Mouse (Mus musculus) common myeloid progenitor, adult 5-6 weeks (primary cell): Measurements from ENCODE around the gene Cbfa2t3. TPM values are rescaled to one million over a fixed set of nuclear protein-coding genes. Genes with fewer than 3 reads are reported as not detected.

Experiments used
- ATAC-seq: replicated peaks from 2 replicates; pipeline ENCODE4 v1.8.0; 2016; ENCODE audit warnings: low read depth, mild to moderate bottlenecking, moderate TSS enrichment, inconsistent platforms; ENCODE audit not compliant: poor library complexity, severe bottlenecking
- total RNA-seq: library from RNA; stranded (forward); fragments of 200-1000, 187-1606 nt; gene quantifications from 2 replicates; pipeline ENCODE4 v1.2.3, GENCODE M21; 2017

Gene Cbfa2t3
- total RNA-seq, 1 experiment from 2014 or later, result 28.2 TPM

DNA sequence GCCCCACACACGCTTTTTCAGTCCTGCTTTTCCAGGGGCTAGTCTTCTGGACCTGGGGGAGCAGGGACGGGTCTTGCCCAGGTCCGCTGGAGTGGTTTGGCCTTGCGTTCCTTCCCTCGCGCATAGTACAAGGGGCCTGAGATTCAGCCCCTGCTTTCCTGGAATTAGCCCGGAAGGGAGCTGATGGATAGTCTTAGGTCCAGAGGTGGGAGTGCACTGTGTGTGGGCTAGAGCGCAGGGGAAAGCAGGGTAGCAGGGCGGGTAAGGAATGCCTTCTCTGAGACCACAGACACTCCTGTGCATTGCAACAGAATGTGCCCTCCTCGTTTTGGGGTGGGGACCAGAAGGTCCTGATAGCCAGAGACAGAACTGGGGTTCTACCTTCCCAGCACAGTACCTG lies 121.8 kb downstream of the Cbfa2t3 start:
- ATAC-seq, result no peak

DNA sequence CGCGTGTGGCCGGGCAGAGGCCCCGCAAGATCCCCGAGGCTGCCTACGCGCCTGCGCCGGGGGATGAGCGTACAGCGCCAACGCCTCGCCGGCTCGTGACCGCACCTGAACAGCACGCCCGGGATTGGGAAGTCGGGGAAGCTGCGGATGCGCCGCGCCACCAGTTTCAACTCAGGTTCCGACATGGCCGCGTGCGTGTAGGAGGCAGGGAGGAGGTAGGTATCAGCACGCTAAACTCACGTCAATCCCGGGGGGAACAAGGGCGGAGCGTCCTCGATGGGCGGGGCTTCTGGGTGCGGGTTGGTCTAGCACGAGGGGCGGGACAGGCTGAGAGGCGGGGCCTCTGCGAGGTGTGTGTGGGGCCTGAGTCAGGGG lies 122.3 kb downstream of the Cbfa2t3 start, which contains the start of gene Aprt:
Aprt (minus strand) TSS at position 262 of the 375 bp plus-strand sequence.
- peak; percentile 96 for ATAC-seq

DNA sequence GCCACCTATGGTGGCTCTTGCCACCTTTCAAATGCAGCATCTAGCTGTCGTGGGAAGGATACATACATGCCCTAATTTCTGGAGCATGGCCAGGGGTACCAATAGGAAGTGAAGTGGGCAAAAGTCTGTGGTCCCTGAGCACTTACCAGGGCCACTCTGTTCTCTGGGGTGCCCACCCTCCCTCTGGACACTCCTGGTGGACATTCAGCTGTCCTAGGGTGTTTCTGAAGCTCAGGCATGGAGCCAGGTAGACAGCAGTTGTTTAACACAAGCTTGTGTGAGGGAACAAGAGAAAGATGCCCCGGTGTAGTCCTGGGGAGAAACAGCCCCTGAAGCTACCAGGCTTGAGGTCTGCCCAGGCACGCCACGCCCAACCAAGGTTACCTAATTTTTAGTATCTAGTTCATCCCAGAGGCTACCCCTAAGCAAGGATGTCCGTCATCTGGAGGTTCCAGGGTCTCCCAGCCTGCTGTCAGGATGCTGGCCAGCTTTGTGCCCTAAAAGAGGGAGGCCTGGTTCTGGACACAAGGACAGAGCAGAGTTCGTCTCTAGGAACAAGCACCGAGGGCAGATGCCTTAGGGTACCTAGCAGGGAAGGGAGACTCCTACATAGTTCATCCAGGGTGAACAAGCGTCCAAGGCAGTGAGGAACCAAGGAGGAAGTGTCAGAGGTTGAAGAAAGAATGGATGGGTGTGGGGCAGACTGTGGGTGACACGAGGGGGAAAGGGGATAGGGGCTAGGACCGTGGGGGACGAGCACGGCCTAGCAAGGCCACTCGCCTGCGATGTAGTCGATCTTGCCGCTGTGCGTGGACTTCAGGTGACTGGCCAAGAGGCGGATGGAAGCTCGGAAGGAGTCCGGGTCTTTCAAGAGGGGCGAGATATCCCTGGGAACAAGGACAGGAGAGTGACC lies 122.9 kb downstream of the Cbfa2t3 start:
- no peak for ATAC-seq

DNA sequence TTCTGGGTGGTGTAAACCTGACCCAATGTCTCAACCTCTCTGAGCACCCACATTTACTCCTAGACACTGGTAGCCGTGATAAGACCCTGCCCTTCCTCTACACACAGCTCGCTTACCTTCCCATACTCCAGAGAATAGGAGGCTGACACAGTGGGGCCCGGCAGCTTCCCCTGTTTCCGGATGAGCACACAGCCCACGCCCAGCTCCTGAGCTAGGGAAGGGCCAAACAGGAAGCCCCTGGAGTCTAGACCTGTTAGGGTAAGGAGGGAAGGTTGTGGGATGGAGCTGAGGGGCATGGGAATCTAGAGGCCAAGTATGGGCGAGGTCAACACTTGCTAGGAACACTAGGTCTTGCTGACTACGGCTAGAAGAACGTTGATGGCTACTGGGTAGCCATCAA lies 123.6 kb downstream of the Cbfa2t3 start:
- ATAC-seq, result no peak

Other genes starting within 250 kb of the Cbfa2t3 start
- gene Snai3, start 238.4 kb downstream of the Cbfa2t3 start, total RNA-seq, result not detected in 2 replicates
- gene Rnf166, start 223.0 kb downstream of the Cbfa2t3 start, total RNA-seq, result 28.9 and 31.6 TPM in 2 replicates
- gene Ctu2, start 223.0 kb downstream of the Cbfa2t3 start, total RNA-seq, result 7.8 and 26.5 TPM in 2 replicates
- gene Piezo1, start 147.8 kb downstream of the Cbfa2t3 start, total RNA-seq, result 19.4 and 22.3 TPM in 2 replicates
- 38.7 and 53.3 TPM in 2 replicates for gene Cdt1, start 131.1 kb downstream of the Cbfa2t3 start, total RNA-seq
- 72.1 and 79.3 TPM in 2 replicates for gene Aprt, start 122.2 kb downstream of the Cbfa2t3 start, total RNA-seq
- gene Galns, start 87.6 kb downstream of the Cbfa2t3 start, total RNA-seq, result 12.8 and 13.2 TPM in 2 replicates
- gene Trappc2l, start 87.5 kb downstream of the Cbfa2t3 start, total RNA-seq, result 12.8 TPM in 2 replicates
- gene Pabpn1l, start 76.4 kb downstream of the Cbfa2t3 start, total RNA-seq, result not detected in 2 replicates
- 7.3 and 7.9 TPM in 2 replicates for gene Acsf3, start 76.4 kb upstream of the Cbfa2t3 start, total RNA-seq
- gene Cdh15, start 148.9 kb upstream of the Cbfa2t3 start, total RNA-seq, result not detected in 2 replicates